Mouse (Mus musculus) hindbrain, embryonic 12.5 days (tissue): ENCODE measurements around the gene Atxn7l1. TPM values are rescaled to one million over a fixed set of nuclear protein-coding genes. Genes with fewer than 3 reads are reported as not detected.

Experiments used
- ATAC-seq: fragments of 200-750 bp; cut with Nextera tagmentation; 2 replicates; pipeline ENCODE4 v1.8.0; 2017; ENCODE audit warnings: moderate TSS enrichment; ENCODE audit not compliant: low FRiP score
- H3K27ac ChIP-seq: fragments of 300-500 bp; sonication (generic); 2 replicates; pipeline ENCODE4 v1.5.1; 2016; ENCODE audit warnings: mild to moderate bottlenecking
- H3K27me3 ChIP-seq: fragments of 300-500 bp; sonication (generic); 2 replicates; pipeline ENCODE4 v1.6.1; 2016; ENCODE audit warnings: mild to moderate bottlenecking
- H3K36me3 ChIP-seq: fragments of 300-500 bp; sonication (generic); 2 replicates; pipeline ENCODE4 v1.6.1; 2016; ENCODE audit warnings: mild to moderate bottlenecking
- H3K4me1 ChIP-seq: fragments of 300-500 bp; sonication (generic); 2 replicates; pipeline ENCODE4 v1.6.1; 2016
- H3K4me2 ChIP-seq: fragments of 300-500 bp; sonication (generic); replicated peaks from 2 replicates; pipeline ENCODE4 v1.6.1; 2016; ENCODE audit warnings: mild to moderate bottlenecking
- H3K4me3 ChIP-seq: fragments of 300-500 bp; sonication (generic); 2 replicates; pipeline ENCODE4 v1.5.1; 2016; ENCODE audit warnings: mild to moderate bottlenecking
- H3K9ac ChIP-seq: fragments of 300-500 bp; sonication (generic); 2 replicates; pipeline ENCODE4 v1.6.1; 2016; ENCODE audit warnings: mild to moderate bottlenecking, moderate library complexity
- H3K9me3 ChIP-seq: fragments of 300-500 bp; sonication (generic); replicated peaks from 2 replicates; pipeline ENCODE4 v1.6.1; 2016; ENCODE audit warnings: mild to moderate bottlenecking
- WGBS: fragments of 180-500 bp; shearing (Covaris S2); methylation state at CpG from one replicate; pipeline ENCODE4 v1.1.7; 2016; 5-methylcytosine and 5-hydroxymethylcytosine counted together
- polyA plus RNA-seq: library from polyadenylated mRNA; unstranded; fragments of >200 nt; fragmentation: Nextera tagmentation; extraction: Ambion mirVana; gene quantifications from 2 replicates; pipeline ENCODE4 v1.2.1, GENCODE M21; 2016

Gene Atxn7l1
- polyA plus RNA-seq, 1 experiment from 2014 or later, result 18.4 TPM

DNA sequence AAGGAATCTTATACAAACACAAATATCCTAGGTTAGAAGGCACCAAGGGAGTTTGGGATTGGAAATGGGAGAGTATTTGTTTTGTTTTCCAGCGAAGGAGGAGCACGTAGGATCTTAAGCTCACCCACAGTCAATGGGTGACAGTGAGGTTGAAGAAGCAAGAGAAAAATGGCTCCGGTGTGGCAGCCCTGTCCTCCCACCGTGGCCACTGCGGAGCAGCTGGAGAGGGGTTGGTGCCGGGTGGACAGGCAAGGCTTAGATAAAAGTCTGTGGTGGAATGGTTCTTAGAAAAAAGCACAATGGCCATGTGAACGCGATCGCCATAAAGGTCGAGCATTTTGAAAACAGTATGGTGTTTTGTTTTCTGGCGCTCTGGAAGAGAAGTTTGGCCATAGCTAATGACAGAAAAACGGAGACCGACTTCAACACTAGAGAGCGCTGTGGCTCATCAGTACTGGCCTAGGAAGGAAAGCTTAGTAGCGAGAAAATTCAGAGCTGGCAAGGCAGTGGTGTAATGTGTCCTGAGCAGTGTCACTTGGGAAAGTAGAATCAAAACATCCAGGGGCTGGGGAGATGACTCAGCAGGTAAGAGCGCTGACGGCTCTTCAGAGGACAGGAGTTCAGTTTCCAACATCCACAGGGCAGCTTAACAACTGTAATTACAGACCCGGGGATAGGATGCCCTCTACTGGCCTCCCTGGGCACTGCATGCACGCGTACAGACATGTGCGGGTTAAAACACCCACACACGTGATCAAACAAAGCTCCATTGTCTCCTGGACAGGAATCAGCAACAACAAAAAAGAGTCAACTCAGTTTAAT, 232.3 kb downstream of the Atxn7l1 start:
- Histone ChIP-seq H3K9ac (no peak overlapping the region), H3K27ac (no peak overlapping the region), H3K27me3 (no peaks in the 10 kb centered on the region), H3K4me3 (0 out of 2 replicates have a peak overlapping the region, but pooled peaks have one; percentile 7), H3K4me2 (peak overlapping the region; percentile 34; the same call in 1 of the 2 replicates), H3K4me1 (peaks cover 3% of the 10 kb centered on the region; the same call in 1 of the 2 replicates), H3K9me3 (no peaks in the 10 kb centered on the region), H3K36me3 (no peaks in the 10 kb centered on the region)
- peak; percentile 74 for ATAC-seq
- WGBS, result 20% methylated on average over 22 of the region's 22 CpGs

DNA sequence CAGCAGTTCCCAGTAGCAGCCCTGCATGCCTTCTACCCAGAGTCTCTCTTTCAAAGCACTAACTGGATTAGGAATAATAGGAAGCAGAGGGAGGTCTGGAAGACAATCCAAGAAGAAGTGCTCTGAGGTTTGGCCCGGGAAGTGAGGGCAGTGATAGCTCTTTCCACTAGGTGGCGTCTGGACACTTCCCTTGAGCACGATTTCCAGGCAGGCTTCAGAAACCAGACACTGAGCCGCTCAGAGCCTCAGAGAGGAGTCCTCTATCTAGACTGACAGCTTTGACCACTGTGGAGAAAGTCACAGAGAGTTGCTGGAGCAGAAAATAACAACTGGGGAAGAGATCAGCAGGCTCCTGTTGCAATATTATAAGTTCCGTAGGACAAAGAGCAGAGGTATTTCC, 241.3 kb downstream of the Atxn7l1 start:
- H3K27ac ChIP-seq, result no peak overlapping the region
- H3K9me3 ChIP-seq, result no peaks in the 10 kb centered on the region
- no peak overlapping the region for H3K4me2 ChIP-seq
- no peaks in the 10 kb centered on the region for H3K27me3 ChIP-seq
- no peaks in the 10 kb centered on the region for H3K4me1 ChIP-seq
- H3K9ac ChIP-seq, result no peak overlapping the region
- no peak overlapping the region for H3K4me3 ChIP-seq
- no peaks in the 10 kb centered on the region for H3K36me3 ChIP-seq
- WGBS, result 12% methylated on average over 5 of the region's 5 CpGs
- ATAC-seq, result peak; percentile 73

DNA sequence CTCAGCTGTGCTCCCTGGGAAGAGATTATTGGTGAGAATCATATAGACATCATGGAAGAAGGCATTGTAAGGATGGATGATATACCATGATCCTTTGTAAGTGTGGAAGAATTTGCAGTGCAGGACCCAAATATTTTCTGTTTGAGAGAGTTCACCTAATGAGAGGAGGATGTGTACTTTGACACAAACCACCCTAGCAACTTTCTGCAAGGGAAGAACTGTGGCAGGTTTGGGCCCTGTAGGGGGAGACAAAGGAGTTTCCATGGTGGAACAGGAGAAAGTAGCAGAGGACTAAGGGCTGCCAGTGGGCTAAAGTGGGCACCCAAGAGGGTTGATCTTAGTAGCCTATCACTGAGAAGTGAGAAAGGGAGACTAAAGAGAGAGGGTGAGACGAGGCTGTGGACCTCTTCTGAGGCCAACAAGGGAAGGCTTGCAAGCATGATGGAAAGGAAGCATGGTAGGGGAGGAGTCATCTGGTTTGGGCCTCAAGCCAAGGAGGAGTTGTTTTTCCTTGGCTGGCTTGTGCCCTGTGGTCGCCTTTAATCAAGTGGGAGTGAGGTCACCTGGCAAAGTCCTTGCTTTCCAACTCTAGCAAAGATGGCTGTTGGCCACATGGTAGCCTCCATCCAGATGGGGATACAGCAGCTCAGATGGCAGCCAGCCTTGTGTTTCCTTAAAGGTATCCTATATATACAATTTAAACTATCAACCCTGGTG, 243.5 kb downstream of the Atxn7l1 start:
- 65% methylated on average over 2 of the region's 2 CpGs for WGBS
- no peaks in the 10 kb centered on the region for H3K27me3 ChIP-seq
- no peak for ATAC-seq

DNA sequence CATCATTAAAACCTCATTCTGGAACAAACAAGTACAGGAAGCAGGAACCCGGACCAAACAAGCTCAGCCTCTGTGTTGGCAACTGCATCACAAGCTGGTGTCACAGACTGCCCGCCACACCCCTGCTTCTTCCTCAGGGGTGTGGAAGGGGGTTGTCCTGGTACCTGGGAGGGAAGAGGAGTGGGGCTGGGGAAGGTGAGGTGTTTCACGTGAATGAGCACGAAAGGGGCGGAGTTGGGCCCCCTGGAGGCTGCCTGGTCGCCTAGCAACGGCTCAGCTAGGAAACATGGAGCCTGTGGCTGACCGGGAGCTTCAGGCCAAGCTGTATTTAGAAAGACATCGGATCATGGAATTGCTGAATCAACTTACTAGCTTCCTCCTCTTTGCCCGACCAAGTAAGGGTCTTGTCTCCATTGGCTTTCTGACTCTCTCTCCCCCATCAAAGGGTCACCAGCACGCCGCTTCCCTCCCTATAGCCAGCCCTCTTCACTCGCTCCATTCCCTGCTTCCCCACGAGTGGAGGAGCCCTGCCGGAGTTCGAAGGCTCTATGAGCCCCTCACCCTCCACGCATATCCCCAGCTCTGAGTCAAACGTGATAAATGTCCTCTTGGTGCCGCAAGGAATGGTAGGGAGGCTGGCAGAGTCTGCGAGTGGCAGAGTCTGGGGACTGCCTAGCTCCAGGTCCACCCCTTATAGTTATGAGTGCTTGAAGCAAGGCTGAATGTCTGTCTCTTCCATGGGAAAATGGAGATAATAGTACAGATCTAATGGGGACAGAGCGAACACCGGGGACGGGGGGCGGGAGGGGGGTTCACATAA, 247.5 kb downstream of the Atxn7l1 start, which contains the start of gene Efcab10:
Efcab10 (plus strand) TSS at position 51 of the 820 bp plus-strand sequence.
- Histone ChIP-seq H3K4me3 (peak within 1 kb of the TSS; percentile 31), H3K27me3 (no peaks in the 10 kb centered on the region), H3K9me3 (no peaks in the 10 kb centered on the region), H3K4me2 (peak within 1 kb of the TSS; percentile 54), H3K36me3 (no peaks in the 10 kb centered on the region), H3K9ac (peak within 1 kb of the TSS; percentile 48), H3K27ac (peak within 1 kb of the TSS; percentile 68), H3K4me1 (peaks cover 9% of the 10 kb centered on the region)
- 10% methylated on average over 24 of the region's 24 CpGs for WGBS
- peak; percentile 88 for ATAC-seq

More for the DNA sequence above, 243.5 kb downstream of the Atxn7l1 start:
- Histone ChIP-seq H3K9me3 (no peaks in the 10 kb centered on the region), H3K4me2 (no peak overlapping the region), H3K27ac (no peak overlapping the region), H3K4me3 (no peak overlapping the region), H3K36me3 (no peaks in the 10 kb centered on the region), H3K4me1 (peaks cover 9% of the 10 kb centered on the region), H3K9ac (no peak overlapping the region)

DNA sequence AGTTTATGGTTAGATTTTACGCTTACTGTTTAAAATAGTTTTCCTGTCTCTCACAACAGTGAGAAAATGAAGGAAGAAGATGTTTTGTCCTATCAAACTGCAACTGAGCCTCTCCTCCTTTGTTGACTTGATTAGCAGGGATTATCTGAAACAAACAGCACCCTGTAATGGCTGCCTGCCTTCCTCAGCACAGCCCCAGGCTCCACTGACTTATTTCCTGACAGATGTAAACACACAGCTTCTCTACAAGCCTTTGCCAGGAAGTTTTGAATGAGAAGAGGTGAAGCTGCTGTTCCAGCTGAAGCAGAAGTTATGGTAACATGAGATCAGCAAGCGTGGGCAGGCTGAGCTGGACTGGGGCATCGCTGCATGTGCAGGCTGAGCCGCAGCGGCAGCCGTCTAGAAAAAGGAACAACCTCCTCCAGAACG, 255.8 kb downstream of the Atxn7l1 start:
- no peak overlapping the region for H3K9ac ChIP-seq
- no peak for ATAC-seq
- H3K4me3 ChIP-seq, result no peak overlapping the region
- H3K4me2 ChIP-seq, result no peak overlapping the region
- no peak overlapping the region for H3K27ac ChIP-seq
- no peaks in the 10 kb centered on the region for H3K9me3 ChIP-seq
- no peaks in the 10 kb centered on the region for H3K27me3 ChIP-seq
- no peaks in the 10 kb centered on the region for H3K36me3 ChIP-seq
- H3K4me1 ChIP-seq, result peaks cover 7% of the 10 kb centered on the region
- WGBS, result 66% methylated on average over 7 of the region's 7 CpGs

DNA sequence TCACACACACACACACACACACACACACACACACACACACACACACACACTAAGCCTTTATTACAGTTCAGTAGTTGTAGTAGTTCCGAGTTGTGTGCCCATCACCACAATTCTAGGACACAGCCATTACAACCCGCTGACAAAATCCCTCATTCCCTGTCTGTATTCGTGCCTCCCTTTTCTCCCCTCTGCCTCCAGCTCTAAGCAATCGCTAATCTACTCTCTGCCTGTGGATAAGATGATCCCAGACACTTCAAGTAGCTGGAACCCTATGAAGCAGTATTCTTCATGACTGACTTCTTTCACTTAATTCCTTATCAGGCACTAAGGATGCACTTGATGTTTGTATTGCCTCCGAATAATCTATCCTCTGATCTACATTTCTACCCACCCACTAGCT, 257.5 kb downstream of the Atxn7l1 start:
- H3K9ac ChIP-seq, result no peak overlapping the region
- 68% methylated on average over 5 of the region's 5 CpGs for WGBS
- H3K27me3 ChIP-seq, result no peaks in the 10 kb centered on the region
- peaks cover 7% of the 10 kb centered on the region for H3K4me1 ChIP-seq
- peak overlapping the region; percentile 72; the same call in 1 of the 2 replicates for H3K27ac ChIP-seq
- peak; percentile 48; the same call in 1 of the 2 replicates for ATAC-seq
- H3K36me3 ChIP-seq, result no peaks in the 10 kb centered on the region
- H3K4me3 ChIP-seq, result no peak overlapping the region
- no peaks in the 10 kb centered on the region for H3K9me3 ChIP-seq
- H3K4me2 ChIP-seq, result no peak overlapping the region

DNA sequence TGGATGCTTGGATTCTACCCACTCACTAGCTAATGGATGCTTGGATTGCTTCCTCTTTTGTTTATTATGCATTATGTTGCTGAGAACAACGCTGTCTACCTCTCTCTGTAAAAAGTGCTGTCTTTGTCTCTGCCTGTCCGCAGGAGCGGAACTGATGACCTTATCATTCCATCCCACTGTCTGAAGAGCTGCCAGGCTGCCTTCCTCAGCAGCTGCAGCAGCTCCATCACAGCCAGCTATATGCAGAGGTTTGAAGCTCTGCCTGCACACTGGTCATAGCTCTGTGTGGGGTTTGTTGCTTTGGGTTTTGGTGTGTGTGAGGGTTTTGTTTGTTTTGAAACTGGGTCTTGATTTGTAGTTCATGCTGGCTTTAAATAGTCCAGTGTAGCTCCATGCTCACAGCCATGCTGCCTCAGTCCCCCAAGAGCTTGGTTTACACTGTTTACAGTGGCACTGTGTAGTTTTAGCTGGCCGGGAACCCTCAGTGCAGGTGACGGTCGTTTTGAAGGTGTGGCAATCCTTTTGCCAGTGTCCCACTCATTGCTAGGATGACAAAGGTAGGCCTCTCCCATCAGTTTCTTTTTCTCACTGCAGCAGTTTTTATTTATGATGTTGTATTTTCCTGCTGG, 258.0 kb downstream of the Atxn7l1 start:
- no peak overlapping the region for H3K4me3 ChIP-seq
- peak overlapping the region; percentile 72 for H3K27ac ChIP-seq
- peak; percentile 80 for ATAC-seq

DNA sequence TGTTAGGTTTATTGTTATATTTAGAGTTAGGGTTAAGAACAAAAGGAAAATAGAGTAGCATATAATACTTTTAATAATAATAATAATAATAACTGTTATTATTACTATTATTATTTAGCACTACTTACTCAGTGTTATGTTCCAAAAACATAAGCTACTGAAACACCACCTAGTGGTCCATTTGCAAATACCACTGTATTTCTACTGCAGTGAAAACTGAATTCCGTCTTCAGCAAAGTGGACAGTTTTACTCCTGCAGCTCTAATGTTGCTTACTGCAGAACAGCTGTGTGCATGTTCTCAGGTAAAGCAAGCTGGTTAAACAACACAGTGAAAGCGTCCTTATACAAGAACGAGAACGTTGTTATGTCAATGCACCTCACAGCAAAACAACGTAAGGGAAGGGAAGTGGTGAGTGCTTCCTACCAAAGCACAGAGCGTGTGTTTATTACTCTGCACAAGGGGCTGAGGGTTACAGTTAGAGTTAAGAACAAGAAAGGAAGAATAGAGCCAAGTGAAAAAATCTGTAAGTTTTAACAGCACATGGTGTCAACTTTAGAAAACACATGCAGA, 264.2 kb downstream of the Atxn7l1 start:
- 61% methylated on average over 6 of the region's 6 CpGs for WGBS

More for the DNA sequence above, 258.0 kb downstream of the Atxn7l1 start:
- Histone ChIP-seq H3K27me3 (no peaks in the 10 kb centered on the region), H3K4me2 (no peak overlapping the region), H3K9me3 (no peaks in the 10 kb centered on the region), H3K4me1 (peaks cover 7% of the 10 kb centered on the region), H3K9ac (no peak overlapping the region), H3K36me3 (no peaks in the 10 kb centered on the region)
- WGBS, result 47% methylated on average over 6 of the region's 6 CpGs

More for the DNA sequence above, 264.2 kb downstream of the Atxn7l1 start:
- ATAC-seq, result no peak
- no peaks in the 10 kb centered on the region for H3K9me3 ChIP-seq
- no peaks in the 10 kb centered on the region for H3K4me1 ChIP-seq
- H3K27ac ChIP-seq, result no peak overlapping the region
- no peaks in the 10 kb centered on the region for H3K36me3 ChIP-seq
- no peaks in the 10 kb centered on the region for H3K27me3 ChIP-seq
- H3K9ac ChIP-seq, result no peak overlapping the region
- H3K4me3 ChIP-seq, result no peak overlapping the region
- no peak overlapping the region for H3K4me2 ChIP-seq

Other genes starting within 250 kb of the Atxn7l1 start
- gene Sypl, start 193.8 kb upstream of the Atxn7l1 start, polyA plus RNA-seq, result 50.9 and 54.5 TPM in 2 replicates
- gene Cdhr3, start 54.8 kb upstream of the Atxn7l1 start, polyA plus RNA-seq, result 0.25 and 0.69 TPM in 2 replicates
- gene Efcab10, start 247.2 kb downstream of the Atxn7l1 start, polyA plus RNA-seq, result 3.0 and 3.5 TPM in 2 replicates